Mouse (Mus musculus) thymus, adult 2 months (tissue): ENCODE results near the gene Cep135.

Experiments
- CTCF ChIP-seq: fragments of 200-500 bp; IDR thresholded peaks from 2 replicates; pipeline ENCODE4 v1.5.1; 2012; ENCODE audit warnings: mild to moderate bottlenecking, control low read depth, low read length, moderate library complexity, borderline replicate concordance; ENCODE audit not compliant: control insufficient read depth, poor library complexity, insufficient read depth; ENCODE audit errors: extremely low read depth
- POLR2A ChIP-seq: fragments of 200-500 bp; IDR thresholded peaks from 2 replicates; pipeline ENCODE4 v1.6.1; 2012; ENCODE audit warnings: mild to moderate bottlenecking, low read length, control low read depth, moderate library complexity; ENCODE audit not compliant: control insufficient read depth, poor library complexity, insufficient read depth; ENCODE audit errors: extremely low read depth

GRCm38 (mm10) chr5:76680959-76681358 is 92.5 kb downstream of the Cep135 start:
- TF ChIP-seq CTCF (no peak), POLR2A (no peak)
